Mouse (Mus musculus) c-Kit-negative CD71-positive TER-119-positive erythroid progenitor cells, embryonic 14.5 days (primary cell): ENCODE measurements around the gene Zbtb11.
"Not testable (repeated sequence)": the region's sequence is repeated elsewhere in the genome, so short reads cannot be mapped to it uniquely, and the experiment has no call there.

Source experiments
- DNase-seq: peaks from one replicate; pipeline ENCODE4 v3.0.0-alpha.2; 2013; ENCODE audit warnings: low read depth, low spot score

The Zbtb11 gene

DNA sequence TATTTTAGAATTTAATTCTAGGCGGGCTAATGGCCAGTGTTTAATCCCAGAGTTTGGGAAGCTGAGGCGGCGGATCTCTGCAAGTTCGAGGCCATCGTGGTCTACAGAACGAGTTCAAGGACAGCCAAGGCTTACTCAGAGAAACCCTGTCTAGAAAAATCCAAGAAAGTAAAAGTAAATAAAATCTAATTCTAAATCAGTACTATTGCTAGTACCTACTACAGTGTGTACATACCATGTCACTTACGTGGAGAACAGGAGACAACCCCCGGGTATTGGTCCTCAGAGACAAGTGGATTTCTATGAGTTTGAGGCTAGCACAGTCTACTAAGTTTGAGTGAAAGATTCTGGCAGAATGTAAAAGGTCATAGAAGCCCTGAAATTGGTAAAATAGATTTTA is 64.4 kb downstream of the Zbtb11 start:
- no peak for DNase-seq

DNA sequence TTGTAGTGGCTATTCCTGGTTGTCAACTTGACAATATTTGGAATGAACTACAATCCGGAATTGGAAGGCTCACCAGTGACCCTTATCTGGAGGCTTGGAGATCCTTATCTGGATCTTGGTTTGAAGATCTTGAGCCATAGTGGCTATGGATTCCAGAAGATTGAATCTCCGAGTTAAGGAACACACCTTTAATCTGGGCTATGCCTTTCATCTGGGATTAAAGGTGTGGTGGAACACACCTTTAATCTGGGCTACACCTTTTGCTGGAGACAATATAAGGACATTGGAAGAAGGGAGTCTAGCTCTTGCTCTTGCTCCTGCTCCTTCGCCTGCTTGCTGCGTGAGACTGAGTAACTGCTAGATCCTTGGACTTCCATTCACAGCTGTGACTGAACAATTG is 74.4 kb downstream of the Zbtb11 start, which contains the start of gene Senp7:
Gene Senp7 (plus strand): TSS at position 301 of the 400 bp plus-strand sequence.
- DNase-seq: not testable (repeated sequence)

DNA sequence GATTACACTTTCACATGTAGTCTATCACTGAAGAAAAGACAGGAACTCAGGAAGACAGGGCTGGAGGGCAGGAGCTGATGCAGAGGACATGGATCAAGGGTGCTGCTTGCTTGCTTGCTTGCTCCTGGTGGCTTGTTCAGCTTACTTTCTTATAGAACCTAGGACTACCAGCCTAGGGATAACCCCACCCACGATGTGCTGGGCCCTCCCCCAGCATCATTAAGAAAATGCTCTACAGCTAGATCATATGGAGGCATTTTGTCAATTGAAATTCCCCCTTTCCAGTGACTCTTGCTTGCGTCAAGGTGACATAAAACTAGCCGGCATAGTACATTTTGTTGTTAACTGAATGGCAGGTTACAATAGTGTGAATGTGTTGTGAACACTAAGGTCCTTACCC is 82.2 kb downstream of the Zbtb11 start:
- DNase-seq: no peak

DNA sequence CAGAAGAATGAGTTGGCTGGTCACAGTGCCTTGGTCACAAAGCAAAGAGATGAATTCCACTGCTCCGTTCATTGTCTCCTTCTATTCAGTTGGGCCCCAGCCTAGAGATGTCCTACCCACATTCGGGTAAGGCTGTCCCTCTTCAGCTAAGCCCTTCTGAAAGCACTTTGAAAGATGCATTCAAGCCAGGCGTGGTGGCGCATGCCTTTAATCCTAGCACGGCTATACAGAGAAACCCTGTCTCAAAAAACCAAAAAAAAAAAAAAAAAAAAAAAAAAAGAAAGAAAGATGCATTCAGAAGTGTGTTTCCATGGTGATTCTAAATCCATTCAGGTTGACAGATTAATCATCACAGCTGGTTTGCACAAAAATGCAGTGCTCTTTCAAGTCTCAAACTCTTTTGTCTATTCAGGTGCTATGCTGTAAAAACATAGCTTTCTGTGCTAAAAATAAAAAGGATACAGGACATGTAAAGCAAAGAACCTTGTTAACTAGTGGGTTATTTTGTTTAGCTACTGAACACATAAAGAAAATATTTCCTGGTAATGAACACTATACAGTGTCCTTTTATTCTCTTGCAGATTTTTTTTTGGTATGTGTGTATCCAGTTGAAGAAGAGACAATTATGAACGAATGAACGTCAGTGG is 83.4 kb downstream of the Zbtb11 start:
- no peak for DNase-seq

DNA sequence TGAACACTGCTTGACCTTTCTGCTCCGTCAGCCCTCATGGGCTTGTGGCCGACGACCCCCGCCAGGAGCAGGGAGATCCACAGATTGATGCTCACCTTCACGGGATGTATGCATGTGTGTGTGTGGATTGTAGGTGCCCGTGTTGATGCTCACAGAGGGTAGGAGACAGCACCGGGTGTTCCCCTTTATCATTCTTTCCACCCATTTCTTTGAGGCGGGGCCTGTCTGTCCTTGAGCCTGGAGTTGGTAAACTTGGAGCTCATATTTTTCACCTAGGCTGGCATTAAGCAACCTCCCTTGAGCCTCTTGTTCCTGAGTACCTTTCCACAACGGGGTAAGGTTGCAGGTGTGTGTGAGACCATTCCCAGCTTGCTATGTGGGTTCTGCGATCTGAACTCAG is 84.5 kb downstream of the Zbtb11 start:
- DNase-seq: no peak
